Mouse (Mus musculus) Patski (cell line): ENCODE measurements around the gene Npr1. TPM values are rescaled to one million over a fixed set of nuclear protein-coding genes. Genes with fewer than 3 reads are reported as not detected.

ENCODE experiments used
- ATAC-seq: fragments of 100-300 bp; one replicate; pipeline ENCODE4 v1.8.0; 2021
- CTCF ChIA-PET: fragments of 350-600 bp; sonication (Branson Sonifier 250); formaldehyde crosslinking; loops from one replicate; lab custom pipeline; 2022; ENCODE audit warnings: inconsistent platforms; lab: Charles Lee
- POLR2A ChIA-PET: fragments of 350-600 bp; sonication (Branson Sonifier 250); formaldehyde crosslinking; loops from one replicate; lab custom pipeline; 2022; ENCODE audit warnings: antibody characterized with exemption, inconsistent platforms; lab: Charles Lee
- DNase-seq: peaks from one replicate; pipeline ENCODE4 v3.0.0-alpha.2; 2011; ENCODE audit warnings: low read depth, low spot score
- H3K27me3 ChIP-seq: fragments of 371-371 bp; one replicate; pipeline ENCODE4 v1.5.1; 2021
- CTCF ChIP-seq: fragments of 100-300 bp; IDR thresholded peaks from one replicate; pipeline ENCODE4 v1.5.1; 2021
- in situ Hi-C: fragments of 300-500 bp; cut with MboI; formaldehyde crosslinking; loops from 3 replicates; pipeline ENCODE4 v1.11.1; 2018; ENCODE audit warnings: low pct_unique_long_range_greater_than_20kb, mixed read lengths
- polyA plus RNA-seq: library from polyadenylated mRNA; unstranded; gene quantifications from one replicate; pipeline ENCODE4 v1.2.3, GENCODE M21; 2021

The Npr1 gene
- polyA plus RNA-seq, 1 experiment from 2014 or later, result 5.3 TPM

DNA sequence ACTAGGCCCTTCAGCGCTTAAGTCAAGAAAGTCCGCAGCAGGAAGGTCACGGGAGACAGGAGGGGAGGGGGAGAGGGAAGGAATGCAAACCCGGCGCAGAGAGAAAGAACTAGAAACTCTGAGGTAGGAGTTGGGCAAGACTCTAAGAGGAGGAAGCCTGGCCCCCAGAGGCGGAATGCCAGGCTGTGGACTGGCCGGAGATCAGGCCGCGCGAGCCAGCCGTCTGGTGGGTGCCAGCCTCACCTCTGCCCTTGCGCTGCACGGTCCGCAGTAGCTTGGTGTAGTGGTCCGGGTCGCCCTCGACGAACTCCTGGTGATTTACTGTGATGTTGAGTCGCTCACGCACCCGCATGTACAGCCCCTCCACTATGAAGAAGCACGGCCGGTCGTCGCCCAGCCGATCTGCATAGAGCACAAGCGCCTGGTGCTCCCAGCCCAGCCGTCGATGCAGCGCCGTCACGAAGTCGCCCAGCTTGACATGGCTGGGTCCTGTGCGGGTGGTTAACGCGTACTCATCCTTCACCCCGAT is 1.1 kb downstream of the Npr1 start:
- DNase-seq (no peak), ATAC-seq (no peak)
- ChIA-PET CTCF (interaction anchor here (0.9 to 2.4 kb wide), 7 partner anchors 10 to 181 kb away, joined by 3 to 10 read pairs (median 4); partner anchors contain the start of gene Ints3), POLR2A (interaction anchor here (1.3 kb wide), 1 partner anchor 8 kb away, joined by 3 read pairs; no protein-coding TSS in a partner anchor)
- in situ Hi-C loops, result loop anchor here (5.0 to 10.0 kb wide), 2 partner anchors 47 to 200 kb away; partner anchors contain the start of gene Dennd4b
- H3K27me3 ChIP-seq, result peaks cover 13% of the 10 kb centered on the region
- TF ChIP-seq CTCF, result no peak

DNA sequence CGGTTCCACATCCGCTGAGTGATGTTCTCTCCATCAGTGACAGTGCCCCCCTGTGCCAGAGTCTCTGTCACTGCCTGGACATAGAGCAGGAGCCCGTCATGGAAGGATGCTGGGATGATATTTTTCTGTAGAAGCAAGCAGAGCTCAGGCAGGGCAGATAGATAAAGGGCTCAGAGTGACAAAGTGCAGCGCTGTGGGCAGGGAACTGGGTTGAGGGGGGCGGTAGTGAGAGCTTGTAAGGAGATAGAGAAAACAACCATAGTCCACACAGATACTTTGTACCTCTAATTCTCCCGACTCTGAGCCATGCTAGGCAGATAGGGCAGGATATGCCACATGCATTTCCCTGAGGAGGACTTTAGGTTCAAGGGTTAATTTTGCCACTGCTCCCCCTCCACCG is 3.1 kb downstream of the Npr1 start:
- POLR2A ChIA-PET, result no interaction called here

DNA sequence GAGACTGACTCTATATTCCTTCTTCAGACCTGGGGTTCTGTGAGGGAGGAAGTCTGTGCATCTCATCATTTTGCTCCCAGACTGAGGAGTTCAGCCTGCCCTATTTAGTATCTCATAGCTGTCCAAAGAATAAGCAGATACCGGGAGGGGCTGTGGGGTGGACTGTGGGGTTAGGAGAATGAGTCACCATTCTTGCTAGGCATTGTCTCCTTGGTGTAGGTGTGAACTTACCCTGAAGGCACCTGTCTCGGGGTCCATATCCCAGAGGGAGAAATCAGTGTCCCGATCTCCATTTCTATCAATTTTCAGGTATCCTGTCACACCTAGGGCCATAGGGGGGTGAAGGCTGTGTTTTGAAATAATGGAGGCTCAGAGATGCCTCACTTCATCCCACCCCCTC is 3.7 kb downstream of the Npr1 start:
- no peak for DNase-seq
- CTCF ChIA-PET, result interaction anchor here (3.5 kb wide), 1 partner anchor 50 kb away, joined by 15 read pairs; no protein-coding TSS in a partner anchor
- peaks cover 13% of the 10 kb centered on the region for H3K27me3 ChIP-seq
- in situ Hi-C loops, result loop anchor here (10.0 kb wide), 1 partner anchor 197 kb away; the partner anchor contains the start of gene Dennd4b
- TF ChIP-seq CTCF, result no peak
- no peak for ATAC-seq
- POLR2A ChIA-PET, result no interaction called here

More for the DNA sequence above, 3.1 kb downstream of the Npr1 start:
- in situ Hi-C loops, result loop anchor here (10.0 kb wide), 1 partner anchor 198 kb away; the partner anchor contains the start of gene Dennd4b
- peaks cover 13% of the 10 kb centered on the region for H3K27me3 ChIP-seq
- no peak for DNase-seq
- CTCF ChIA-PET, result interaction anchor here (2.3 kb wide), 1 partner anchor 50 kb away, joined by 10 read pairs; no protein-coding TSS in a partner anchor
- no peak for TF ChIP-seq CTCF
- ATAC-seq, result no peak

DNA sequence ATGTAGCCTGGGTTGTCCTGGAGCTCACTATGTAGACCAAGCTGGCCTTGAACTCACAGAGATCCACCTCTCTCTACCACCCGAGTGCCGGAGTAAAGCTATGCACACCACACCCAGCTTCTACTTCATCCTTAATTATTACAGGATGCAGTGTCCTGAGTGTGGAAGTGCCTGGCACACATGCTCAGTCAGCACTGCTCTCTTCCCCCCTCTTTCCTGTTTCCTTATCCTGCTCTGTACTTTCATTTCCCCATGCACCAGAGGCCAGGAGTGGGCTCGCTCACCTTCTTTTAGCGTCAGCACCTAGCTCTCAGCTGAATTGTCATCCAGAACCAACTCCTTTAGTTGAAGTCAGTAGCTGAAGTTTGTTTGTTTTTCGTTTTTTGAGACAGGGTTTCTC is 5.4 kb downstream of the Npr1 start:
- CTCF ChIA-PET, result interaction anchor here (1.3 to 3.5 kb wide), 3 partner anchors 8 to 48 kb away, joined by 4 to 15 read pairs (median 7); no protein-coding TSS in a partner anchor
- no peak for ATAC-seq

DNA sequence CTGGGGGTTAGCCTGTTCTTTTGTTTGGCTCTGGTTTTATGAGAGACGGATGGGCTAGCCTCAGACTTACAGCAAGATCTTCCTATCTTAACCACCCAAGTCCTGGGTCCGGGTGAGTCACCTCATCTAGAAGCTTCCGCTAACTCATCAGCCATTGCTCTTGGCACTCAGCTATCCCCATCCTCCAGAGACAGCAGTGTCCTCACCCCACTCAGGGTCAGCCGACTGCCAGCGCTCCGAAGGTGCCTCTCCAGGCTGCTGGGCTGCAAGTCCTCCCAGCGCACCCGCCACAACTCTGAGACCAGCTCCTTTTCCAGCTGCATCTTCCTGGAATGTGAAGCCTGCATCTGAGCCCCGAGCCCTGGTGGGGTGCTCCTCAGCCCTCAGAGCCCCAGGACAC is 5.9 kb downstream of the Npr1 start:
- ATAC-seq (no peak), DNase-seq (no peak)
- CTCF ChIA-PET, result interaction anchor here (1.3 to 3.5 kb wide), 3 partner anchors 9 to 48 kb away, joined by 4 to 15 read pairs (median 7); no protein-coding TSS in a partner anchor
- H3K27me3 ChIP-seq, result peaks cover 4% of the 10 kb centered on the region
- TF ChIP-seq CTCF, result no peak
- POLR2A ChIA-PET, result interaction anchor here (1.1 to 1.4 kb wide), 2 partner anchors 26 to 33 kb away, joined by 3 read pairs; partner anchors contain the start of gene Ints3
- in situ Hi-C loops, result loop anchor here (10.0 kb wide), 1 partner anchor 195 kb away; the partner anchor contains the start of gene Dennd4b

More for the DNA sequence above, 5.4 kb downstream of the Npr1 start:
- in situ Hi-C loops, result loop anchor here (10.0 kb wide), 1 partner anchor 196 kb away; the partner anchor contains the start of gene Dennd4b
- TF ChIP-seq CTCF, result no peak
- no peak for DNase-seq
- peaks cover 10% of the 10 kb centered on the region for H3K27me3 ChIP-seq
- POLR2A ChIA-PET, result interaction anchor here (1.1 to 1.4 kb wide), 2 partner anchors 26 to 34 kb away, joined by 3 read pairs; partner anchors contain the start of gene Ints3

DNA sequence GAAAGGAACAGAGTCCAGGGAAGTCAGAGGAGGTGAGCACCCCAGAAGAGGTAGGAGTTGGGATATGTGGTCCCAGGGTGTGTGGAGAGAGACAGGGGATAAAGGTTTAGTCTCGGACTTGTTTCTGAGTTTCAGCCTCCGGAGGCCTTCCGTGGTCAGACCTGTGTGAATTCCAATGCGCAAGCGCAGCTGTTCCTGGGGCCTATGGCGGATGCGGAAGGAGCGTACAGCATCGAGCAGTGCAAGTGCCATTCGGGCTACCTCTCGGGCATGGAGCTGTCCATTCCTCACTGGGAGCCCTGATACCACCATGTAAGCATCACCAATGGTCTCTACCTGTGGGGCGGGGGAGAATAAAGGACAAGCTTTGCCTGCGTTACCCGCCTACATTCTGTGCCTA is 10.7 kb downstream of the Npr1 start:
- TF ChIP-seq CTCF, result no peak
- DNase-seq (no peak), ATAC-seq (no peak)
- ChIA-PET CTCF (interaction anchor here (1.0 to 4.0 kb wide), 4 partner anchors 10 to 41 kb away, joined by 3 to 16 read pairs (median 4); no protein-coding TSS in a partner anchor), POLR2A (interaction anchor here (1.5 kb wide), 1 partner anchor 21 kb away, joined by 4 read pairs; the partner anchor contains the start of gene Ints3)
- H3K27me3 ChIP-seq, result no peaks in the 10 kb centered on the region
- in situ Hi-C loops, result no loop called here

DNA sequence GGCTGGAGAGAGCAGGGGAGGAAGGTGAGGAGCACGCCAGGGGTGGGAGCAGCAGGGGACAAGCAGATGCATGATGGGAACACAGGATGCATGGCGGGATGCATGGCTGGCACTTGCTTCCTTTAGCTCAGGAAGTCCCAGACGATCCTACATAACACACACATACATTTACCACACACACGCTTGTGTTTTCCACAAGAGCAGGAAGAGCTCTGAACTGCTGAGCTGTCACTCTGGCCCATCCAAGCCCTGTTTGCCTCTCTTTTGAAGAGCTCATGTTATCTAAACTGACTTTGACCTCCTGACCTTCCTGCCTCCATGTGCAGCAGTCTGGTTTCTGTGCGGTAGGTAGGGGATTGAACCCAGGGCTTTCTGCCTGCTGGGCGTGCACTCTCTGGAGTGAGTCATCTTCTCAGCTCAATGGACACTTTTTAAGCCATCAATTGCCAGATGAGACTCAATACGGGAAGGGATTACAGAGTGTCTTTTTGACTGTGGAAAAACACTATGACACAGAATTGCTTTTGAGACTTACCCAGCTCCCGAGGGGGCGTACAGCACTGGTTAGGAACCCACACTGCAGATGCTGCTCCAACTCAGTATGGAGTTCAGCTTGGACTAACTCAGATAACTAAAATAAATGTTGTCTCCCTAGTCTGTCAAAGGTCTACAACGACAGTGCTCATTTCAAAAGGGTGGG is 14.1 kb downstream of the Npr1 start:
- ChIA-PET CTCF (interaction anchor here (0.9 to 1.3 kb wide), 2 partner anchors 13 to 14 kb away, joined by 3 to 4 read pairs; no protein-coding TSS in a partner anchor), POLR2A (interaction anchor here (1.0 kb wide), 1 partner anchor 15 kb away, joined by 3 read pairs; no protein-coding TSS in a partner anchor)
- no peak for TF ChIP-seq CTCF
- no peaks in the 10 kb centered on the region for H3K27me3 ChIP-seq
- DNase-seq, result no peak
- ATAC-seq, result no peak
- in situ Hi-C loops, result no loop called here

DNA sequence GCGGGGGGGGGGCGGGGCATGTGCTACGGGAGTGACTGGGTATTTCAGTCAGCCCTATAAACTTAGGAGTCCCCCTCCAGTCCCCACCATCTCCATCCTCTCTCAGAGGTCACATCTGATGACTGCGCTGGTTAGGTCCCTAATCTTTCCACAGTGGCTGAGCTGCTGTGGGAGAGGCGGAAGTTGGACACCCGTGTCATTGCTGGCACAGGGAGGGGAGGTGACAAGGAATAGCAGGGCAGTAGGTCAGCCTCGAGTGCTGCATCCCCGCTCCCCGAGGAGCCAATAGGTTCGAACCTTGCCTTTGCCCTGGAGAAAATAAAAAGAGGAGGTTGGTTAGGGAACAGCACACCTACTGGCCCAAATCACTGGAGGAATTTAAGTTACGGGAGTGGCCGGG is 14.8 kb downstream of the Npr1 start:
- ATAC-seq, result no peak
- DNase-seq, result no peak
- no peaks in the 10 kb centered on the region for H3K27me3 ChIP-seq
- no peak for TF ChIP-seq CTCF
- in situ Hi-C loops, result no loop called here
- POLR2A ChIA-PET, result no interaction called here
- CTCF ChIA-PET, result interaction anchor here (1.3 kb wide), 1 partner anchor 14 kb away, joined by 3 read pairs; no protein-coding TSS in a partner anchor

DNA sequence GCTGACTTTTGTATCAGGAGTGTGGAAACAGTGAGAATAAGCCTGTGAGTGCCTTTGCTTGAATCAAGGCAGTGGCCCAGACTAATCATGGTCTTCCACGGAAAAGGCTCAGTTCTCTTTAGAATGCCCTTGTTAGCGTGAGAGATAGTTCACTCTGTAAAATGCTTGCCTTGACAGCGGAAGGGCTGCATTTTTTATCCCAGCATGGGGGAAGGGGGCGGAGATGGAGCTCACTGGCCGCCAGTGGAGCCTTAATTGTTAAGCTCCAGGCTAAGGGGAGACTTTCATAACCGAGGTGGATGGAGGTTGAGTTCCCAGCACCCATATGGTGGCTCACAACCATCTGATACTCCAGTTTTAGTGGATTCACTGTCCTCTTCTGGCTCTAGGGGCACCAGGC is 17.0 kb downstream of the Npr1 start:
- in situ Hi-C loops, result no loop called here
- CTCF ChIA-PET, result interaction anchor here (4.2 kb wide), 1 partner anchor 9 kb away, joined by 13 read pairs; no protein-coding TSS in a partner anchor
- TF ChIP-seq CTCF, result no peak
- H3K27me3 ChIP-seq, result no peaks in the 10 kb centered on the region
- DNase-seq (no peak), ATAC-seq (no peak)
- POLR2A ChIA-PET, result no interaction called here

DNA sequence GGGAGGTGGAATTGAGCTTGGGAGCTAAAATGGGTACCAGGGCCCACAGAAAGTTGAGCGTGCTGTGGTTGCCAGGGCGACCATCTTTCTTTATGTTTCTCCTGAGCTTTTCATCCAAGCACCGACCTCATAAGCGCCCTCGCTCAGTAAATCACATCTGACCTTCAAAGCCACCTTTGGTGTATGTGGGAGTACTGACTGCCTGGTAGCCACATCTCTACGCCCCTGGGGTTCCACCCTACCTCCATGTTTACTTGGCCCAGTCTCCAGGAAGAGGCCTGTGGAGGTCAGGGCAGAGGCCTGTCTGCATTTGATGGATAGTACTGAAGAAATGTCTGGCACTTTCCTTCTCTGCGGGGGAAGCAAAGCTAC is 18.6 kb downstream of the Npr1 start:
- in situ Hi-C loops, result no loop called here
- TF ChIP-seq CTCF, result no peak
- no peak for DNase-seq
- CTCF ChIA-PET, result interaction anchor here (2.3 to 4.2 kb wide), 2 partner anchors 10 kb away, joined by 11 to 13 read pairs; no protein-coding TSS in a partner anchor
- no peaks in the 10 kb centered on the region for H3K27me3 ChIP-seq
- POLR2A ChIA-PET, result interaction anchor here (1.0 kb wide), 1 partner anchor 11 kb away, joined by 3 read pairs; no protein-coding TSS in a partner anchor
- ATAC-seq, result no peak
